Mouse (Mus musculus) left cerebral cortex, postnatal 25 days (tissue): ENCODE results near the gene Lonp1. TPM values are rescaled to one million over a fixed set of nuclear protein-coding genes. Genes with fewer than 3 reads are reported as not detected.

Source experiments
- DNase-seq, 2 experiments: peaks; one replicate each; pipeline ENCODE4 v3.0.0; 2022; ENCODE audit warnings: low spot score in 2 of 2, mixed read lengths in 1 of 2
- intact Hi-C: fragments of 180-260 bp; cut with DNase I; formaldehyde crosslinking; loops from one replicate; pipeline ENCODE4 v1.15.1; 2025
- total RNA-seq, 2 experiments: library from RNA; stranded (reverse); gene quantifications; 2 replicates each; pipeline ENCODE4 v1.2.3; 2021

Gene Lonp1
- total RNA-seq, 2 experiments from 2014 or later: 63.0 to 63.1 TPM

DNA sequence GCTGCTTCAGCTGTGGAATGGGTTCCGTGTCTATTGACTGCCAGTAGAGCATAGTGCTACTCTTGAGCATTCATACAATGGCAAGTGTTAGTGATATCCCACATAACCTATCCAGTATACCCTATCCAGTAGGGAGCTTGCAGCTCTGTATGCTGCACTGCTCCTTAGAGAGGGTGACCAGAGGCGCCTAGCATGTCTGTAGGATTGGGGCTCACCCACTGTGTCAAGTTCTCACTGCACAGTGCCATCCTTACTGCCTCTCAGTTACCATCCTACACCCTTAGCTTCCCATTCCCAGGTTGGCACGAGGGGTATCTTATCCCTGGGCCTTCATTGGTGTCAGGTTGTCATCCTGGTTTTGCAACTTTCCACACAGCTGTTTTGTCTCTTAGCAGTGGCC lies 22.3 kb downstream of the Lonp1 start:
- no peak for DNase-seq
- intact Hi-C loops: no loop called here

DNA sequence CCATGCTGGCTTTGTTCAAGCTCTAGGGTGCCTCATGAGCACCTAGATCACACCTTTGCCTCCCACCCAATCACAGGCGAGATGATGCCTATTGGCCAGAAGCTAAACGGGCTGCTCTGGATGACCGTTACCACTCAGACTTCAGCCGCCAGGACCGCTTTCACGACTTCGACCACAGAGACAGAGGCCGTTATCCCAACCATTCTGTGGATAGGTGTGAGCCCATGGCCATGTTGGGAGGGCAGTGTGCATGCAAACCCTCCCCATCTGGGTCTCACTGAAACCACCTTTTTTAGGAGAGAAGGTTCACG lies 22.7 kb downstream of the Lonp1 start:
- DNase-seq: no peak
- intact Hi-C loops: no loop called here

DNA sequence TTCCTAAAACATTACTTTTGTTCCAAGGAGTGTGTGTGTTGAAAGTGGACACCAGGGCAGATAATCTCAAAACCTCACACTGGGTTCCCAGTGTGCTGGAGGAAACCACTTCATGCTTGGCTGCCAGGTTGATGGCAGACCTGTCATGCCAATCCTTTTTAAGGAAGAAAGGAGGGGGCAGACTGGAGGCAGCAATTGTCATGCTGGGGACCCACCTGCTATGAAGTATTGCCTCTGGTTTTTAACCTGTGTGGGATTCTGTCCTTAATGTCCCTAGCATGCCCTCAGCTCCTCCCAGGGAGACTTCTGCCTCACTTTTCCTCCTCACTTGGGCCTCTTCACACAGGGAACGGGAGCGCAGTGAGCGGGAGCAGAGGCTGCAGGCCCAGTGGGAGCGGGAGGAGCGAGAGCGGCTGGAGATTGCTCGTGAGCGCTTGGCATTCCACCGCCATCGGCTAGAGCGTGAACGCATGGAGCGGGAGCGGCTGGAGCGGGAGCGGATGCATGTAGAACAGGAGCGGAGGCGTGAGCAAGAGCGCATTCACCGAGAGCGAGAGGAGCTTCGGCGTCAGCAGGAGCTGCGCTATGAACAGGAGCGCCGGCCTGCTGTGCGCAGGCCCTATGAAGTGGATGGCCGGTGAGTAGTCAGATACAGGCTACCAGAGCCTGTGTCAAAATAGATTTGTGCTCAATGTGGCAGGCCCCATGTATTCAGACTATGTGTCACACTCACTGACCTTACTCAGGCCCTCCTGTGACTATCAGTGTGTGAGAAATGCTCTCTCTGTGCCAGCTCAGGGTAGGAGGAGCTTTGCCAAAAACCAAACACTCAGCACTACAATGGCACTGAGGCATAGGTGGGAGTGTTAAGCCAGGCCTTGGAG lies 23.3 kb downstream of the Lonp1 start:
- no peak for DNase-seq
- intact Hi-C loops: no loop called here

DNA sequence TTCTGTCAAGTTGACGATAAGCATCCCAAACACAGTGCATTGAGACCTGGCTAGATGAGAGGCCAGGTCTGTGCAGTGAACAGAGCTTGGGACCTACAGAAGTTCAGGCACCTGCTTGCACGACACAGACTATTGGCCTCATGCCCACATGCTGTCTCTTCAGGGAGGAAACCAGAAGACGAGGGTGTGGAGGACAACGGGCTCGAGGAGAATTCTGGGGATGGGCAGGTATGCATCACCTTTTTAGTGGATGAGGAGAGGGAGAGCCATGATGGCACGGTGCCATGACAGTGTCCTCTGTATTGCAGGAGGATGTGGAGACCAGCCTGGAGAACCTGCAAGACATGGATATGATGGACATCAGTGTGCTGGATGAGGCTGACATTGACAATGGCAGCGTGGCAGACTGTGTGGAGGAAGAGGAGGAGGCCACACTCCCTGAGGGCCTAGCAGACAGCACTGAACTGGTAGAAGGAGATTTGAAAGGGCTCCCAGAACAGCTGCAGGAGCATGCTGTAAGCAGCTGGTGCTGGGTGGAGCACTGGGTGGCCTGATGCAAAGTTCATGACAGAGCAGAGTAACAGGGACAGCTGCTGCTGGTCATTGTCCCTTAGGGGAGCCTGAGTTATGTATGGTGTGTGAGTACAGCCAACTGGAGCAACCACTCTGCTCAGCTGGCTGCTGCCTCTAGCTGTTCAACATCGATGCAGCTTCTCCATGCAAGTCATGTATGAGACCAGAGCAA lies 33.0 kb downstream of the Lonp1 start:
- intact Hi-C loops: no loop called here
- no peak for DNase-seq

DNA sequence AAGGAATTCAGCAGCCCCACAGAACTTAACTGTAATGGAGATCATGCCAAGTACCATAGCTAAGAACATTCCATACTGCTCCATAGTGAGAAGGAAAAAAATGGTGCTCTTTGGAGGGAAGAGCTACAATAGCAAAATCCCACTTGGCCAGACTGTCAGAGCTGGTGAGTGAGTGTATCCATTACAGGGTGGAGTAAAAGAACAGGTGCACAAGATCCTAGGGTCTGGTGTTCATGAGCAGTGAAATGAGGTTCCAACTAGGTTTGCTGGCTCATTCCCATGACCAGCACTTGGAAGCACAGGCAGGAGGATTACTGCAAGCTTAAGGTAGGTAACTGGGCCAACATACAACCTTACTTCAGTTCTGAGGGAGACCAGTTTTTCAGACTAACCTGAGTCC lies 34.1 kb downstream of the Lonp1 start:
- intact Hi-C loops: no loop called here
- no peak for DNase-seq

DNA sequence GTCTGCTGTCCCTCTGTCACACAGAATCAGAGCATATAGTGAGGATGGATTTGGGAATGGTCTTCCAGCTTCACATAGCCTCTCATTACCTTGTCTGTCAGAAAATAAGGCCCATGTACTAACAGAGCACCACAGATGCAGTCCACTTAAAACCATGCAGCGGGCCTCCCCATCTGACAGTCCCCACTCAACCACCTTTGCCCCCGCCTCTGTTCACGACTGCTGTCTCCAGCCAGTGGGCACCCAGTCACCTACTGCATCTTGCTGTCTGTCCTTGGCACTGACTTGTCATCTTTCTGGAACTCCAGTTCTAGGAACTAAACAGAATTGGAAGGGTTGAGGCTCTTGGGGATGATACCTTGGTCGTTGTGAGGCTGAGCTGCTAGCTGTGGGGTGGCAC lies 37.8 kb downstream of the Lonp1 start:
- intact Hi-C loops: no loop called here
- no peak for DNase-seq

DNA sequence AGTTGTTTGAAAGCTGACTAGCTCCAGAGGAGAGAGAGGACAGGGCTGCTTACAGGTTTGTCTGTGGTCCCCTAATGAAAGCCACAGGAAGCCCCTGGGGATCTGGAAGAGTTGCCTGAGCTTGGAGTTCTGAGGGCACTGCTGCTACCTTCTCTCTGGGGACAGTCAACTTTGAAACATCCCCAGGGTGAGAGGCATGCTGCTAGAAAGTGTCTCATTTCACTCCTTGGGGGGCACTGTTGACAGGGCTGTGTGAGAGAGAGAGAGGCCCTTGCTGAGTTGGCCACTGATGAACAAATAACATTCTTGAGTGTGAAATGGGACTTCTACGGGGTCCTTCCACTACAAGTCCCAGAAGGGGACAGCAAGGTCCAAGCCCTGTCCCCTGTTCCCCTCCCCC lies 38.9 kb downstream of the Lonp1 start:
- intact Hi-C loops: no loop called here
- no peak for DNase-seq

DNA sequence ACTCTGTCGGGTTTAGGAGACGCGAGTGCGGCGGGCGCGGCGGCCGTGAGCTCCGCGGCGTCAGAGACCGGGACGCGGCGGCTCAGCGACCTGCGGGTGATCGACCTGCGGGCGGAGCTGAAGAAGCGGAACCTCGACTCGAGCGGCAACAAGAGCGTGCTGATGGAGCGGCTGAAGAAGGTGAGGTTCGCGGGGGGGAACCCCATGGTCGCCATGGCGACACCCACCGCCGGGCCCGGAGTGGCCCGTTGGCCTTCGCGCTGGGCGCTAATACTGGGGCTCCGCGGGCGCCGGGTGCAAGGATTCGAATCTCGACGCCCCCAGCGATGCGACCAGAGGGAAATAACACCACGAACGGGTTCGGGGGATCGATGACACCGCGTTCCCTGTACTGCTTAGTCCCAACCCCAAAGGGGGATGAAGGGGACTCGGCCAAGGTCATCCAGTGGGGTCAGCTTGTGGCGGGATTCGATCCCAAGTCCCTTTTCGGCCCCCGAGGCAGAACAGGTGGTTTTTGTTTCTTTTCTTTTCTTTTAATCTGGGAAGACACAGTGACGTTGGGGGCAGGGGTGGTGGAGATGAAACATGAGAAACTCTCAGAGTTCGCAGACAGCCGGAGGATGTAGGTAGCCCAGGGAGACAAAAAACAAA lies 41.4 kb downstream of the Lonp1 start:
- DNase-seq: peak in 1 of 2 experiments; percentile 39

DNA sequence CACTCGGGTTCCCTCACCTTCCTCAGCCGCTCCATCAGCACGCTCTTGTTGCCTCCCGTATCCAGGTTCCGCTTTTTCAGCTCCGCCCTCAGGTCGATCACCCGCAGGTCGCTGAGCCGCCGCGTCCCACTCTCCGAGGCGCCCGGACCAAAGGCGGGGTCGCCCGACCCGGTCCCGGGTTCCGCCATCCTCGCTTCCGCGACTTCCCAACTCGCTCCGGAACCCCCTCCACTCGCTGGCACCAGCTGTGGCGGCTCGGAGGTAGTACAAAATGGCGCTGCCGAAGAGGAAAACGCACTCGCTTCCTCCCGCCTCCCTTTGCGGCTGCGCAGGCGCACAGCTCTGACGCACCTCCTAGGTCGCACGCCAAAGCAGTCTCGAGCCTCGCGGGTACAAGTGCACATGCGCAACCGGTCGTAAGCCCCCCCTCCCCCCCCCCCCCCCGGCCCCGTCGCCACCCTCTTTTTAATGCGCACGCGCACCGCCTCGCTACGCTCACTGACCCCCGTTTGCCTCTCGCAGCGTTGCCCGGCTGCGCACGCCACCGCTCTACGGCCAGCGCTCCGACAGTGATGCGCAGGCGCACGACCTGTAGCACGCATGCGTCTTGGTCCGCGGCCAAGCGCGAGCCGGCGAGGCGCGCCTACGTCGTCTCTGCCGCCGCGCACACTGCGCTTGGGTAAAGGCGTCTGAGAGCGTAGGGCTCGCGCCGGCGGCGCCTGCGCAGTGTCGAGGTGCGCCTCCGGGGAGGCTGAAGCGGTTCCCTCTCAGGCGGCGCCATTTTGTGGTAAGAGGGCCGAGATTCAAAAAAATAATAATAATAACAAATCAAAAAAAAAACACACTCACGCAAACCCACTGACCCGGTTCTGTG lies 42.2 kb downstream of the Lonp1 start, which contains the start of the genes Safb2 and Safb:
Safb2 (minus strand) TSS at position 329 of the 874 bp plus-strand sequence.
Safb (plus strand) TSS at position 569 of the 874 bp plus-strand sequence.
- DNase-seq: peak; percentile 99
- intact Hi-C loops: loop anchor here (2.0 kb wide), 2 partner anchors 24 to 88 kb away; partner anchors contain the start of genes 2410015M20Rik and Ranbp3

More for the DNA sequence above, 41.4 kb downstream of the Lonp1 start:
- intact Hi-C loops: loop anchor here (2.0 kb wide), 2 partner anchors 24 to 88 kb away; partner anchors contain the start of genes 2410015M20Rik and Ranbp3

DNA sequence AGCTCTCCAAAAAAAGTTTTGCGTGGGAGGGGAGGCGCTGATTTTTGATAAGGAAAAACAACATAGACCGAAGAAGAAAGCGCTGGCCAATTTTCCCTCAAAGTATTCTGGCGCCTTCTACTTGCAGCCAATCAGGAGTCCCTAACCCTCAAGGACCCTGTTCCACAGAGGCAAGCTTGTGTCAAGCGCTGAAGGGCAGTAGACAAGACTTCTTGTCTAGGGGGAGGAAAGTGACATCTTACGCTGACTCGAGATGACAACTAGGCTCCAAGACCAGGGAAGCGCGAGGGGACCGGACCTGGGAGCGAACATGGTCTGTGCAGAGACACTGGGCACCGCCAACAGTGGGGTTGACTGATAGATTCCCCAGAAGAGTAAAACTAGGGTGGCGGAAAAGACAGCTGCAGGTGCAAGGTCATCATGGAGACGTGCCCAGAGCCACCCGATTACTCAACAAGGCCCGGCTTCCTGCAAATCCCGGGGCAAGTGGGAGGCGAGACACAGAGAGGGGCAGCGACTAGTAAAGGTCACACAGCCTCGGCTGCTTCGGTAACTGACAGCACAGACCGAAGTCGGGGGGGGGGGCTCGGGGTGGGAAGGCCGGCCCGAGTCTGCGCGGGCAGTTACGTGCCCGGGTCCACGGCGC lies 43.0 kb downstream of the Lonp1 start:
- intact Hi-C loops: loop anchor here (2.0 kb wide), 2 partner anchors 25 to 89 kb away; partner anchors contain the start of genes 2410015M20Rik and Ranbp3
- DNase-seq: peak in 1 of 2 experiments; percentile 29

DNA sequence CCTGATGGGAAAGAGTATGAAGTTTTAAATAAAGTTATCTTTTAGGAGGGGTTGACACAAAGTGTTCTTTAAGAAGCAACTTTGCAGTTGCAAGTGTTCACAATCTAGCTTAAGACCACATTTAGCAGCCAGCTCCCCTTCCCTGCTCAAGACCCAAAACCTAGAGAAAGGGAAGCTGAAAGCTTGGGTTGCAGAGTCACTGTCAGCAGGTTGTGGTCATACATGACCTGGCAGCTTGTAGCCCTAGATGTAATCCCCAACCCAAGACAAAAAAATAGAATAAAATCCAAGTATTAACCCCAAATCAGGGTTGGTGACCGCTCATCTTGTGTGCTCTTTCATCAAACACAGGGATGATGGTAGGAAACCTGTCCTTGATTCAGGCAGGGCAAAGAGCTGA lies 43.6 kb downstream of the Lonp1 start:
- intact Hi-C loops: no loop called here
- no peak for DNase-seq

DNA sequence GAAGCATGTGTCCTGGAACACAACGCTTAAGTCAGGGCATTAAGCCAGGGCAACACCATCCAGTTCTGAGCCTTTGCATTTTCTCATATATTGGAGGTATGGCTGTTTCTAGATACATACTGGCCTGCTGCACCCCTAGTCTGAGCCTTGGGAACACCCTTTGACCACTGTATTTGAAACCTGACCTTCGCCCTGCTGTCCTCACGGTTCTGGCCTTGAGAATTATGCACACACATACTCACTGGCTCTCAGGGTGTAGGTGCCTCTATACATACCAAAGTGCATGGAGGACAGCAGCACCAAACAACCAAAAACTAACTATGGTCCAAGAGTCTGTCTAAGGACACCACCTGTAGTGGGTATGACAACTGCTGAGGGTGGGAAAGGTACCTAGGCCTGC lies 53.7 kb downstream of the Lonp1 start:
- no peak for DNase-seq
- intact Hi-C loops: no loop called here

DNA sequence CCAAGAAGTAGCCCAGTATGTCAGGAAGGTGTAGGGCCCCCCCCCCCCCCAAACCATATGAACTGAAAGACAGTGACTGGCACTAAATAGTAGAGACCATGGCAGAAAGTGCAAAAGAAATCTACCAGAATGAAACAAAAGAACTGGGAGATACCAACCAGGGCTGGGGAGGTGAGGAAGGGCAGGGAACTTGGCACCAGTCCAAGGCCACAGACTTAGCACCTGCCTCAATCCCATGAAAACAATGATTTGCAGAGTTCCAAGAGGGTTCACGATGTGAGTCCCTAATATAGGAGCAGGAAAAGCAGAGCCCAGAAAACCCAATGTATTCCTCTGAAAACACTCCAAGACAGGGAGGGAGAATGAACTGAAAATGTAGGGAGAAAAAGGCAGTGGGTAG lies 54.5 kb downstream of the Lonp1 start:
- intact Hi-C loops: no loop called here
- DNase-seq: no peak

DNA sequence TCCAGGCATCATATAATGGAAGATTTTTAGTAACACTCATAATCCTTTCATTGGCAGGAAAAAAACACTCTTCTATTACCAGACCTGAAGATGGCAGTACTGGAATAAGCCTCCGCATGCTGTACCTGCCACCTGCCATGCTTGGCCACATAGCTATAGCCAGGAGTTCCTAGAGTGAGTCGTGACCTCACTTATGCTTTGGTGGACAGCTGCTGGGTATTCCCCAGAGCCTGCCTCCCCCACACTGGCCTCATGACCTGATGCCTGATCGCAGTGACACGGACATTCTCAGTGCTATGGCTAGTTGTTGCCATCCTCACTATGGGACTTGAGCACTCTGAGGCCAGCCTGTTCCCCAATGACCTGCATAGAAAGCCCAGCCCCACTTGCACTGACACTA lies 56.4 kb downstream of the Lonp1 start:
- intact Hi-C loops: no loop called here
- no peak for DNase-seq

DNA sequence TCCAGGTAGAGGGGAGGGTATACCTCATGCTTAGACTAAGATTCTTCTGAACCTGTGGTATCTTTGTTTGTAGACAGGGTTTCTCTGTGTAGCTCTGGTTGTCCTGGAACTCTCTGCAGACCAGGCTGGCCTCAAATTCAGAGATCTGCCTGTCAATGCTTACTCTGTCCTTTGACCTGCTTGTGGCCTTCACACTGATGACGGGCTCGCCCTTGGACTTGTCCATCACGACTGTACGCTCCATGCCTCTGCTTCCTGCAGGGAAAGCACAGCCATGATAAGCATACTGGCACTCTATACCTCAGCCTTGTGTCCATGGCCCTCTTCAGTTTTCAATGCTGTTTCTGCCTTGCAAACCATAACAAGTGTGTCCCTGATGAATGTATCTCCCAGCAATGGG lies 59.3 kb downstream of the Lonp1 start:
- intact Hi-C loops: no loop called here
- DNase-seq: no peak

DNA sequence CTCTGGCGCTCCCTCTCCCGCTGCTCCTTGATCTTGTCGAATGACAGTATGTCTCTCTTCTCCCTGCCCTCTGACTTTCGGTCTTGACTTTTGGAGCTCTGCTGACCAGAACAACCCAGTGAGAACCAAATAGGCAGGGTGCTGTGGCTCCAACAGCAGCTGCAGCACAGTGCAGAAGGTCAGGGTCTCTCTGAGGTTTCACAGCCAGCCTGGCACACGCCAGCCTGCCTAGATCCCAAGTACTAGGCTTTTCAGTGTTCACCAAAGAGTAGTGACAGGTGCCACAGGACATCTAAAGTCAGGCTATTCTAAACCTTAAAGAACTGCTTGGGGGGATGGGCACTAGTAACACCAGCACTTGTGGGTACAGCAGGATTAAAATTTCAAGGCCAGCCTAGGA lies 59.8 kb downstream of the Lonp1 start:
- DNase-seq: no peak
- intact Hi-C loops: no loop called here

DNA sequence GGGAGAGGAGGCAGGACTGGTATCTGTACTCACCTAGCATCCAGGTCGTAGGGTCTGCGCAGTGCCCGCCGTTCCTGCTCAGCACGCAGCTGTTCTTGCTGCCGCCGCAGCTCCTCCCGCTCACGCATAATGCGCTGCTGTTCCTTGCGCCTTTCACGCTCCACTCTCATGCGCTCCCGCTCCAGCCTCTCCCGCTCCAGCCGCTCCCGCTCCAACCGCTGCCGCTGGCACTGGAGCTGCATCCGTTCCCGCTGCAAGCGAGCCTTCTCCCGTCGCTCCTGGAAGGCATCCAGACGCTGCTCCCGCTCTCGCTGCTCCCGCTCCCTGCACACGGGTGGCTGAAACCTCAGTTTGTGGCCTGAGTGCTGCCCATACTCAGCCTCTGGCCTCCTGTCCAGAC lies 60.4 kb downstream of the Lonp1 start:
- intact Hi-C loops: no loop called here
- no peak for DNase-seq
